Mouse (Mus musculus): ENCODE data around the gene Ptpn14.

DNA sequence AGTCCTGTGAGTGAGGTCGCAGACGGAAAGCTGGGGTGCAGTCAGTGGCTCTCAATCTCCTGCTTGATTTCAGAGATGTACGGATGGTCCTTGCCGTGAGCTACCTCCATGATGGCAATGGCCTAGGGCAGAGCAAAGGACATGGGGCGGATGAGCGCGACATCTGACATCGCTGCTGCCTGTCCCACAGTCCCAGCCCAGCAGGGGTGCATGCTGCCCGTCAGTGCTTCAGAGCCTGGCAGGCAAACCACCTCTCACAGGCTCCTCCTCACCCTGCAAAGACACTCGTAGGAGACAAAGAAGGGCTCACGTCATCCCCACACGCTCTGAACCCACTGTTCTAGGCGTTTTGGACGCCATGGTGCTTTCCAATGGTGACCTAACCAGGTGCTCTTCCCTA, 152.7 kb downstream of the Ptpn14 start:
- no peak for TF ChIP-seq CTCF (IDR thresholded peaks at IDR 0.05; ENCODE audit: extremely low read depth, insufficient read depth, insufficient read length, insufficient replicate concordance)
- no peak for TF ChIP-seq POLR2A (IDR thresholded peaks at IDR 0.05; ENCODE audit: low read depth, low read length)

Measured in spleen, adult 2 months (tissue).